Mouse (Mus musculus): ENCODE results near the gene Pla2g15.

GRCm38 (mm10) chr8:106132356-106132755 is 17.8 kb upstream of the Pla2g15 start:
- TF ChIP-seq POLR2A (IDR thresholded peaks at IDR 0.05; ENCODE audit: insufficient read depth, low read length) (no peak), CTCF (IDR thresholded peaks at IDR 0.05; ENCODE audit: low read depth, low read length) (no peak), EP300 (IDR thresholded peaks at IDR 0.05; ENCODE audit: insufficient read depth, low read depth, low read length) (no peak)
